ENCODE assay signal across 25 mouse cellular contexts in genomic region chr11:58727896-58728650, GRCm38 (mm10). TPM values are rescaled to one million over a fixed set of nuclear protein-coding genes. Genes with fewer than 3 reads are reported as not detected.
"Had no signal": no experiment of that assay in that cellular context is flagged by ENCODE, and none has a peak within 500 bp of the region (broad histone marks: within the 10 kb centered on the region; RNA-seq: fewer than 3 reads in every experiment).

No protein-coding gene starts in this region.

RNA-seq across cellular contexts. Expression of gene Olfr318, which starts 4.3 kb away (rescaled TPM):
- total RNA-seq: layer of hippocampus, postnatal 36 days; left cerebral cortex, adult 2 months; left cerebral cortex, postnatal 10 days; megakaryocyte, adult 5-6 weeks had no signal
- polyA plus RNA-seq: inflammation-experienced regulatory T-cells, adult 6 months; intestine, embryonic 16.5 days; kidney, embryonic 15.5 days; limb, embryonic 11.5 days; limb, embryonic 14.5 days; liver, embryonic 11.5 days; liver, embryonic 14.5 days; liver, postnatal 0 days; lung, embryonic 14.5 days; lung, postnatal 0 days; macrophage; midbrain, embryonic 12.5 days; midbrain, embryonic 15.5 days; neural tube, embryonic 12.5 days; neural tube, embryonic 15.5 days; stomach, embryonic 14.5 days; stomach, postnatal 0 days; thymus, adult 2 months had no signal

RNA-seq across cellular contexts. Expression of gene Olfr317, which starts 10.9 kb away (rescaled TPM):
- total RNA-seq: left cerebral cortex, postnatal 36 days; megakaryocyte, adult 5-6 weeks had no signal
- polyA plus RNA-seq: inflammation-experienced regulatory T-cells, adult 6 months; intestine, embryonic 16.5 days; kidney, embryonic 15.5 days; limb, embryonic 14.5 days; liver, embryonic 11.5 days; liver, embryonic 14.5 days; liver, postnatal 0 days; lung, embryonic 14.5 days; lung, postnatal 0 days; macrophage; midbrain, embryonic 12.5 days; stomach, embryonic 14.5 days; stomach, postnatal 0 days; thymus, adult 2 months had no signal

RNA-seq across cellular contexts. Expression of gene Olfr316, which starts 24.5 kb away (rescaled TPM):
- total RNA-seq: megakaryocyte, adult 5-6 weeks had no signal
- polyA plus RNA-seq: inflammation-experienced regulatory T-cells, adult 6 months; intestine, embryonic 16.5 days; kidney, embryonic 15.5 days; limb, embryonic 11.5 days; limb, embryonic 14.5 days; liver, embryonic 11.5 days; liver, embryonic 14.5 days; liver, postnatal 0 days; lung, embryonic 14.5 days; lung, postnatal 0 days; macrophage; midbrain, embryonic 12.5 days; midbrain, embryonic 15.5 days; neural tube, embryonic 12.5 days; neural tube, embryonic 15.5 days; stomach, embryonic 14.5 days; stomach, postnatal 0 days had no signal

RNA-seq across cellular contexts. Expression of gene Olfr319, which starts 29.1 kb away (rescaled TPM):
- total RNA-seq: layer of hippocampus, postnatal 10 days; layer of hippocampus, postnatal 36 days; left cerebral cortex, adult 2 months; left cerebral cortex, postnatal 10 days; left cerebral cortex, postnatal 36 days; megakaryocyte, adult 5-6 weeks had no signal
- polyA plus RNA-seq: inflammation-experienced regulatory T-cells, adult 6 months; intestine, embryonic 16.5 days; kidney, embryonic 15.5 days; limb, embryonic 11.5 days; limb, embryonic 14.5 days; liver, embryonic 11.5 days; liver, embryonic 14.5 days; liver, postnatal 0 days; lung, embryonic 14.5 days; lung, postnatal 0 days; macrophage; midbrain, embryonic 12.5 days; midbrain, embryonic 15.5 days; neural tube, embryonic 12.5 days; neural tube, embryonic 15.5 days; stomach, embryonic 14.5 days; stomach, postnatal 0 days; thymus, adult 2 months had no signal

RNA-seq across cellular contexts. Expression of gene Olfr315, which starts 44.9 kb away (rescaled TPM):
- total RNA-seq: layer of hippocampus, adult 8-10 months; layer of hippocampus, postnatal 10 days; layer of hippocampus, postnatal 36 days; left cerebral cortex, adult 2 months; left cerebral cortex, postnatal 10 days; left cerebral cortex, postnatal 36 days; megakaryocyte, adult 5-6 weeks had no signal
- polyA plus RNA-seq: inflammation-experienced regulatory T-cells, adult 6 months; intestine, embryonic 16.5 days; kidney, embryonic 15.5 days; limb, embryonic 11.5 days; limb, embryonic 14.5 days; liver, embryonic 11.5 days; liver, embryonic 14.5 days; liver, postnatal 0 days; lung, embryonic 14.5 days; lung, postnatal 0 days; macrophage; midbrain, embryonic 12.5 days; midbrain, embryonic 15.5 days; neural tube, embryonic 12.5 days; neural tube, embryonic 15.5 days; stomach, embryonic 14.5 days; stomach, postnatal 0 days had no signal
